Comparison of ENCODE assay signal across 14 mouse cellular contexts in the genomic region with DNA sequence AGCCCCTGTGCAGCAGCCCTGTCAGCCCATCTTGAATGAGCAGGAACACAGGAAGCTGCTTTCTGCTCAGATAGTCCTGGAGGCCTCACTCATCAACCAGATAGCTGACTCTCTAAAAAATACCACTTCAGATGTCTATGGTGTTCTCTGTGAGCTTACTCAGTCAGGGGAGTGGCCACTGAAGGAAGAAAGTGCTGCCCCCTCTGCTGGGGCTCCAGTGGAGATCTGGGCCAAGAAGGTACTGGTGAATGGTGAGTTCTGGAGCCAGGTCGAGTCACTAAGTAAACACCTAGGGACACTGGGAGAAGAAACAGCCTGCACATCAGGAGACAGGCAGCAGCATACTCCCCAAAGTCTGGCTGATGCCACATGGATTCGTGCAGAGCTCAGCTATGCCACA. TPM values are rescaled to one million over a fixed set of nuclear protein-coding genes. Genes with fewer than 3 reads are reported as not detected.
DNase-seq lines count a peak whose midpoint lies in the region; ATAC-seq and TF ChIP-seq lines count a peak whose summit lies in the region.
"Had no signal": no experiment of that assay in that cellular context is flagged by ENCODE, and none has a peak within 500 bp of the region (broad histone marks: within the 10 kb centered on the region; RNA-seq: fewer than 3 reads in every experiment).

No protein-coding gene starts in this region.

- peak overlapping the region; percentile 61 for H3K27ac ChIP-seq in gastrocnemius, adult 2 months
- H3K27ac ChIP-seq in hindbrain, embryonic 14.5 days, result peak overlapping the region; percentile 29; the same call in 1 of the 2 replicates
- no peak overlapping the region for H3K27ac ChIP-seq in hindbrain, embryonic 12.5 days
- 0 out of 2 replicates have a peak overlapping the region, but pooled peaks have one; percentile 34 for H3K27ac ChIP-seq in midbrain, embryonic 15.5 days
- no peak overlapping the region for H3K27ac ChIP-seq in midbrain, embryonic 10.5 days (replicated peaks)
- peak overlapping the region; percentile 45; the same call in 1 of the 2 replicates for H3K27ac ChIP-seq in stomach, postnatal 0 days (replicated peaks)
- H3K27ac ChIP-seq: embryonic facial prominence, embryonic 12.5 days; forebrain, embryonic 12.5 days; liver, embryonic 14.5 days; midbrain, embryonic 12.5 days had no signal

- intact Hi-C loops in gastrocnemius, adult 2 months (cut with DNase I), result no loop called here

- no peaks in the 10 kb centered on the region; the same call in 1 of the 2 replicates for H3K4me1 ChIP-seq in hindbrain, embryonic 14.5 days (replicated peaks; ENCODE audit: control insufficient read depth, insufficient read depth, low read length)
- no peaks in the 10 kb centered on the region for H3K4me1 ChIP-seq in hindbrain, embryonic 12.5 days
- no peaks in the 10 kb centered on the region for H3K4me1 ChIP-seq in midbrain, embryonic 15.5 days
- no peaks in the 10 kb centered on the region for H3K4me1 ChIP-seq in midbrain, embryonic 10.5 days
- peaks cover 2% of the 10 kb centered on the region; the same call in 1 of the 2 replicates for H3K4me1 ChIP-seq in stomach, postnatal 0 days (replicated peaks; ENCODE audit: control insufficient read depth, insufficient read depth)
- H3K4me1 ChIP-seq: embryonic facial prominence, embryonic 12.5 days; forebrain, embryonic 12.5 days; midbrain, embryonic 12.5 days had no signal

- TF ChIP-seq CTCF in gastrocnemius, adult 2 months (IDR thresholded peaks at IDR 0.05), result no peak
- TF ChIP-seq CTCF in stomach, postnatal 0 days (IDR thresholded peaks at IDR 0.05; ENCODE audit: low read depth), result peak; percentile 16; the same call in 1 of the 2 replicates

- H3K4me2 ChIP-seq in hindbrain, embryonic 14.5 days (replicated peaks), result no peak overlapping the region
- H3K4me2 ChIP-seq in hindbrain, embryonic 12.5 days (replicated peaks), result no peak overlapping the region
- H3K4me2 ChIP-seq in midbrain, embryonic 15.5 days, result no peak overlapping the region
- no peak overlapping the region for H3K4me2 ChIP-seq in stomach, postnatal 0 days (replicated peaks; ENCODE audit: low read depth)
- H3K4me2 ChIP-seq: embryonic facial prominence, embryonic 12.5 days; forebrain, embryonic 12.5 days; midbrain, embryonic 12.5 days had no signal

- no peak overlapping the region for H3K4me3 ChIP-seq in gastrocnemius, adult 2 months
- H3K4me3 ChIP-seq in hindbrain, embryonic 14.5 days (replicated peaks; ENCODE audit: low read length), result no peak overlapping the region
- H3K4me3 ChIP-seq in hindbrain, embryonic 12.5 days, result no peak overlapping the region
- no peak overlapping the region for H3K4me3 ChIP-seq in midbrain, embryonic 15.5 days
- no peak overlapping the region for H3K4me3 ChIP-seq in midbrain, embryonic 10.5 days
- no peak overlapping the region for H3K4me3 ChIP-seq in stomach, postnatal 0 days (ENCODE audit: low read depth, low read length)
- H3K4me3 ChIP-seq: embryonic facial prominence, embryonic 12.5 days; forebrain, embryonic 12.5 days; midbrain, embryonic 12.5 days had no signal

- peaks cover 100% of the 10 kb centered on the region for H3K36me3 ChIP-seq in hindbrain, embryonic 14.5 days (replicated peaks; ENCODE audit: control insufficient read depth, insufficient read depth)
- peaks cover 94% of the 10 kb centered on the region for H3K36me3 ChIP-seq in hindbrain, embryonic 12.5 days
- peaks cover 69% of the 10 kb centered on the region for H3K36me3 ChIP-seq in midbrain, embryonic 15.5 days (replicated peaks)
- H3K36me3 ChIP-seq in midbrain, embryonic 10.5 days, result peaks cover 96% of the 10 kb centered on the region
- H3K36me3 ChIP-seq in stomach, postnatal 0 days (ENCODE audit: control insufficient read depth, insufficient read depth, low read length), result peaks cover 60% of the 10 kb centered on the region

- DNase-seq in gastrocnemius, adult 2 months, result no peak
- DNase-seq in gastrocnemius, adult 8-10 months (ENCODE audit: low spot score in 2 of 2), result no peak
- DNase-seq in hindbrain, embryonic 14.5 days (ENCODE audit: low spot score), result no peak
- DNase-seq in midbrain, embryonic 10.5 days (ENCODE audit: low spot score), result no peak
- no peak for DNase-seq in stomach, postnatal 0 days (ENCODE audit: low spot score)
- DNase-seq in kidney, adult 8-10 months, result no peak
- DNase-seq: B cell, adult 2 months had no signal

- no peak for TF ChIP-seq EP300 in stomach, postnatal 0 days (optimal IDR thresholded peaks at IDR 0.05)

- no peaks in the 10 kb centered on the region for H3K9me3 ChIP-seq in hindbrain, embryonic 14.5 days (ENCODE audit: control insufficient read depth, low read length)
- H3K9me3 ChIP-seq in hindbrain, embryonic 12.5 days (replicated peaks), result no peaks in the 10 kb centered on the region
- H3K9me3 ChIP-seq in midbrain, embryonic 15.5 days, result no peaks in the 10 kb centered on the region
- no peaks in the 10 kb centered on the region for H3K9me3 ChIP-seq in midbrain, embryonic 10.5 days (replicated peaks)
- no peaks in the 10 kb centered on the region for H3K9me3 ChIP-seq in stomach, postnatal 0 days (ENCODE audit: control insufficient read depth, low read length)
- H3K9me3 ChIP-seq: embryonic facial prominence, embryonic 12.5 days; forebrain, embryonic 12.5 days; midbrain, embryonic 12.5 days had no signal

- no peaks in the 10 kb centered on the region for H3K27me3 ChIP-seq in hindbrain, embryonic 14.5 days (ENCODE audit: control insufficient read depth, insufficient read depth, low read length)
- no peaks in the 10 kb centered on the region for H3K27me3 ChIP-seq in hindbrain, embryonic 12.5 days
- no peaks in the 10 kb centered on the region for H3K27me3 ChIP-seq in midbrain, embryonic 15.5 days (replicated peaks)
- no peaks in the 10 kb centered on the region for H3K27me3 ChIP-seq in midbrain, embryonic 10.5 days (ENCODE audit: low read depth, poor library complexity, severe bottlenecking)
- H3K27me3 ChIP-seq in stomach, postnatal 0 days (ENCODE audit: control insufficient read depth, insufficient read depth, low read length), result no peaks in the 10 kb centered on the region
- H3K27me3 ChIP-seq: embryonic facial prominence, embryonic 12.5 days; forebrain, embryonic 12.5 days; midbrain, embryonic 12.5 days had no signal

- no peak overlapping the region for H3K9ac ChIP-seq in hindbrain, embryonic 14.5 days
- H3K9ac ChIP-seq in hindbrain, embryonic 12.5 days, result no peak overlapping the region
- no peak overlapping the region for H3K9ac ChIP-seq in midbrain, embryonic 15.5 days
- no peak overlapping the region for H3K9ac ChIP-seq in stomach, postnatal 0 days (ENCODE audit: low read length)
- H3K9ac ChIP-seq: embryonic facial prominence, embryonic 12.5 days; forebrain, embryonic 12.5 days; liver, embryonic 14.5 days; midbrain, embryonic 12.5 days had no signal

- 88% methylated on average over 2 of the region's 2 CpGs for WGBS in hindbrain, embryonic 14.5 days
- WGBS in hindbrain, embryonic 12.5 days, result 92% methylated on average over 2 of the region's 2 CpGs
- 86% methylated on average over 2 of the region's 2 CpGs for WGBS in midbrain, embryonic 15.5 days
- whole genome bisulfite sequencing in midbrain, embryonic 10.5 days, result 88% methylated on average over 2 of the region's 2 CpGs
- WGBS in stomach, postnatal 0 days, result 65% methylated on average over 2 of the region's 2 CpGs

- no peak for ATAC-seq in hindbrain, embryonic 14.5 days (ENCODE audit: low FRiP score)
- no peak for ATAC-seq in hindbrain, embryonic 12.5 days (ENCODE audit: low FRiP score)
- no peak for ATAC-seq in midbrain, embryonic 15.5 days (replicated peaks)
- ATAC-seq in stomach, postnatal 0 days (ENCODE audit: low FRiP score, low TSS enrichment), result 0 out of 2 replicates have a peak, but pooled peaks have one; percentile 5

RNA-seq across cellular contexts. Expression of gene Pld6, which starts 27.8 kb away (rescaled TPM):
- not detected for total RNA-seq in gastrocnemius, adult 2 months (2021)
- not detected for total RNA-seq in gastrocnemius, adult 8-10 months (2022)
- polyA plus RNA-seq in hindbrain, embryonic 14.5 days (2014; fragmentation: Nextera tagmentation; extraction: Ambion mirVana), result 4.3 and 5.2 TPM in 2 replicates
- polyA plus RNA-seq in hindbrain, embryonic 12.5 days (2016; fragmentation: Nextera tagmentation; extraction: Ambion mirVana), result 1.2 and 1.5 TPM in 2 replicates
- polyA plus RNA-seq in midbrain, embryonic 15.5 days (2015; fragmentation: Nextera tagmentation; extraction: Ambion mirVana), result 13.3 and 13.7 TPM in 2 replicates
- 2.9 and 3.4 TPM in 2 replicates for polyA plus RNA-seq in midbrain, embryonic 10.5 days (2016; fragmentation: Nextera tagmentation; extraction: Ambion mirVana)
- 5.9 and 6.7 TPM in 2 replicates for polyA plus RNA-seq in stomach, postnatal 0 days (2015; fragmentation: Nextera tagmentation; extraction: Ambion mirVana)
- total RNA-seq: gastrocnemius, adult 18-20 months had no signal

RNA-seq across cellular contexts. Expression of gene Flcn, which starts 50.2 kb away (rescaled TPM):
- total RNA-seq in gastrocnemius, adult 2 months (2021), result 10 to 100 TPM; 46.3 to 51.3 TPM
- total RNA-seq in gastrocnemius, adult 8-10 months (2022), result 10 to 100 TPM; 40.1 to 65.3 (median 43.4) TPM
- 35.9 and 39.7 TPM in 2 replicates for polyA plus RNA-seq in hindbrain, embryonic 14.5 days (2014; fragmentation: Nextera tagmentation; extraction: Ambion mirVana)
- polyA plus RNA-seq in hindbrain, embryonic 12.5 days (2016; fragmentation: Nextera tagmentation; extraction: Ambion mirVana), result 34.1 and 36.2 TPM in 2 replicates
- polyA plus RNA-seq in midbrain, embryonic 15.5 days (2015; fragmentation: Nextera tagmentation; extraction: Ambion mirVana), result 46.2 and 48.5 TPM in 2 replicates
- polyA plus RNA-seq in midbrain, embryonic 10.5 days (2016; fragmentation: Nextera tagmentation; extraction: Ambion mirVana), result 31.7 and 32.7 TPM in 2 replicates
- 16.1 and 16.9 TPM in 2 replicates for polyA plus RNA-seq in stomach, postnatal 0 days (2015; fragmentation: Nextera tagmentation; extraction: Ambion mirVana)

Comparison
In these comparisons a context has a peak if more than half of its experiments do, and no peak if none do; other contexts are left out.
1. H3K27ac ChIP-seq: peak in gastrocnemius, adult 2 months (single experiment), hindbrain, embryonic 14.5 days (single experiment), midbrain, embryonic 15.5 days (single experiment) and stomach, postnatal 0 days (single experiment); none in hindbrain, embryonic 12.5 days (single experiment) and midbrain, embryonic 10.5 days (single experiment).